Mouse (Mus musculus): Measurements from ENCODE around the gene Sbk3. TPM values are rescaled to one million over a fixed set of nuclear protein-coding genes. Genes with fewer than 3 reads are reported as not detected.

Gene Sbk3
- polyA plus RNA-seq, 1 experiment: 2.2 TPM

DNA sequence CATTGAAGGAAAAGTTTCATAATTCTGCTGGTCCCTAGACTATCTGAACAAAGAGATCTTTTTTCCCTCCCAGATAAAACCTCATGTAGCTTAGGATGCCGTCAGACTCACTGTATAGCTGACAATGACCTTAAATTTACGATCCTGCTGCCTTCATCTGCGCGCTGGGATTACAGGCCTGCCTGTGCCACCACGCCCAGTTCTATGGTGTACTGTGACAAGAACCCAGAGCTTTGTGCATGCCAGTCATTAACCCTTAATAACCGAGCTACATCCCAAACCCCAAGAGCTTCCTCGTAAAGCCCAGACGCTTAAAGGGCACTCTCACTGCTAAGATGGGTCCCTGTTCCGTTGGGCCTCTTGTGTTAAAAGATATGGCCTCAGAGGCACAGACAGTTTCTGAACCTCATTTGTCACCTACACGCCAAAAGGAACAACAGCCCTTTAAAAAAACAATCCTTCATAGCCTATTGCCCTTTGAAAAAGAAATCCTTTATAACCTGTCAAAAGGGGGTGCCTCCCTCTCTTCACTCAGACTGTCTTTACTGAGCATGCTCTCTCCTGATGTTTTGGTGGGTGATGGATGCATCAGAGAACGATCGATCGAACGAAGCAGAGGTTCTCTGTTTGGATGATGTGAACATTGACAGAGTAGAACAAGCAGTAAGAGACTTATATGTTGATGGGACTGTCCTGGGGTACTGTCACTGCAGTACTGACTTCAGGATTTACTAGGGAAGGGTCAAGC lies 55.1 kb downstream of the Sbk3 start:
- DNase-seq (ENCODE audit: extremely low spot score in 1 of 2, low spot score in 1 of 2): peak in 1 of 2 experiments; percentile 42

Other genes starting within 250 kb of the Sbk3 start
- 0.13 and 0.14 TPM in 2 replicates for gene Tmem150b, start 245.9 kb downstream of the Sbk3 start, polyA plus RNA-seq (2012; rRNA removed)
- gene Kmt5c, start 231.1 kb downstream of the Sbk3 start, polyA plus RNA-seq (2012; rRNA removed): 74.3 and 83.4 TPM in 2 replicates
- gene Cox6b2, start 218.1 kb downstream of the Sbk3 start, polyA plus RNA-seq (2012; rRNA removed): 16.1 and 19.8 TPM in 2 replicates
- 0.02 TPM in 1 of 2 replicates, not detected in the other for gene Fam71e2, start 199.9 kb downstream of the Sbk3 start, polyA plus RNA-seq (2012; rRNA removed)
- gene Il11, start 188.3 kb downstream of the Sbk3 start, polyA plus RNA-seq (2012; rRNA removed): 0.25 and 0.38 TPM in 2 replicates
- gene Tmem190, start 188.2 kb downstream of the Sbk3 start, polyA plus RNA-seq (2012; rRNA removed): not detected in 2 replicates
- gene Tmem238, start 181.5 kb downstream of the Sbk3 start, polyA plus RNA-seq (2012; rRNA removed): 4.3 and 5.1 TPM in 2 replicates
- gene Rpl28, start 178.3 kb downstream of the Sbk3 start, polyA plus RNA-seq (2012; rRNA removed): 306 and 348 TPM in 2 replicates
- 146 and 177 TPM in 2 replicates for gene Ube2s, start 158.6 kb downstream of the Sbk3 start, polyA plus RNA-seq (2012; rRNA removed)
- gene Shisa7, start 126.5 kb downstream of the Sbk3 start, polyA plus RNA-seq (2012; rRNA removed): 149 and 155 TPM in 2 replicates
- gene Isoc2b, start 100.9 kb downstream of the Sbk3 start, polyA plus RNA-seq (2012; rRNA removed): 10.6 and 13.8 TPM in 2 replicates
- 10.7 and 12.0 TPM in 2 replicates for gene Isoc2a, start 94.0 kb downstream of the Sbk3 start, polyA plus RNA-seq (2012; rRNA removed)
- 0.44 and 0.53 TPM in 2 replicates for gene Gm36210, start 64.7 kb downstream of the Sbk3 start, polyA plus RNA-seq (2012; rRNA removed)
- gene Zfp628, start 56.0 kb downstream of the Sbk3 start, polyA plus RNA-seq (2012; rRNA removed): 9.6 and 10.8 TPM in 2 replicates
- gene Nat14, start 49.1 kb downstream of the Sbk3 start, polyA plus RNA-seq (2012; rRNA removed): 99.2 and 108 TPM in 2 replicates
- gene Ssc5d, start 45.4 kb downstream of the Sbk3 start, polyA plus RNA-seq (2012; rRNA removed): 11.1 and 12.5 TPM in 2 replicates
- 0.22 and 0.27 TPM in 2 replicates for gene Sbk2, start 6.8 kb downstream of the Sbk3 start, polyA plus RNA-seq (2012; rRNA removed)
- 49.7 and 60.9 TPM in 2 replicates for gene Zfp579, start 25.0 kb upstream of the Sbk3 start, polyA plus RNA-seq (2012; rRNA removed)
- gene Zfp524, start 43.2 kb upstream of the Sbk3 start, polyA plus RNA-seq (2012; rRNA removed): 11.7 and 13.5 TPM in 2 replicates
- gene Fiz1, start 43.5 kb upstream of the Sbk3 start, polyA plus RNA-seq (2012; rRNA removed): 22.7 TPM in 2 replicates
- gene Gm44973, start 44.3 kb upstream of the Sbk3 start, polyA plus RNA-seq (2012; rRNA removed): not detected in 2 replicates
- 33.1 and 35.5 TPM in 2 replicates for gene Zfp865, start 49.2 kb upstream of the Sbk3 start, polyA plus RNA-seq (2012; rRNA removed)
- gene Ccdc106, start 49.4 kb upstream of the Sbk3 start, polyA plus RNA-seq (2012; rRNA removed): 80.6 and 81.7 TPM in 2 replicates
- not detected in 2 replicates for gene 4632433K11Rik, start 63.0 kb upstream of the Sbk3 start, polyA plus RNA-seq (2012; rRNA removed)
- 8.4 and 8.8 TPM in 2 replicates for gene Zfp784, start 67.3 kb upstream of the Sbk3 start, polyA plus RNA-seq (2012; rRNA removed)
- 49.7 and 56.0 TPM in 2 replicates for gene Zfp580, start 80.4 kb upstream of the Sbk3 start, polyA plus RNA-seq (2012; rRNA removed)
- 225 and 229 TPM in 2 replicates for gene U2af2, start 91.0 kb upstream of the Sbk3 start, polyA plus RNA-seq (2012; rRNA removed)
- gene Epn1, start 109.1 kb upstream of the Sbk3 start, polyA plus RNA-seq (2012; rRNA removed): 387 and 425 TPM in 2 replicates
- gene Rfpl4, start 145.8 kb upstream of the Sbk3 start, polyA plus RNA-seq (2012; rRNA removed): not detected in 2 replicates
- 0.40 and 0.61 TPM in 2 replicates for gene Rasl2-9, start 154.8 kb upstream of the Sbk3 start, polyA plus RNA-seq (2012; rRNA removed)
- gene Vmn1r55, start 178.5 kb upstream of the Sbk3 start, polyA plus RNA-seq (2012; rRNA removed): not detected in 2 replicates
- not detected in 2 replicates for gene Vmn1r56, start 225.6 kb upstream of the Sbk3 start, polyA plus RNA-seq (2012; rRNA removed)
- not detected in 2 replicates for gene Vmn1r57, start 247.3 kb upstream of the Sbk3 start, polyA plus RNA-seq (2012; rRNA removed)